Comparison of ENCODE assay signal across 1 mouse cellular context in genomic region chr17:25791320-25791842, GRCm38 (mm10).
TF ChIP-seq lines count a peak whose summit lies in the region.

No protein-coding gene starts in this region.

TF ChIP-seq in CH12.LX, 34 proteins besides CTCF, POLR2A, EP300 and RAD21 (continued from another document):
- TF ChIP-seq CHD1 (IDR thresholded peaks at IDR 0.05; ENCODE audit: low read depth, low read length) (no peak), BHLHE40 (IDR thresholded peaks at IDR 0.05; ENCODE audit: low read depth, low read length) (no peak), TCF12 (IDR thresholded peaks at IDR 0.05; ENCODE audit: low read depth, low read length) (no peak), CHD2 (IDR thresholded peaks at IDR 0.05; ENCODE audit: low read length) (no peak), ZKSCAN1 (IDR thresholded peaks at IDR 0.05; ENCODE audit: borderline replicate concordance, low read depth, low read length) (no peak), MYC (IDR thresholded peaks at IDR 0.05; ENCODE audit: low read depth, low read length) (no peak), USF2 (conservative IDR thresholded peaks at IDR 0.05; ENCODE audit: low read depth, low read length) (no peak), MAZ (IDR thresholded peaks at IDR 0.05; ENCODE audit: low read depth, low read length) (no peak), ZMIZ1 (IDR thresholded peaks at IDR 0.05; ENCODE audit: low read depth, low read length) (no peak), MAFK (IDR thresholded peaks at IDR 0.05; ENCODE audit: insufficient replicate concordance, low read length) (no peak), PAX5 (IDR thresholded peaks at IDR 0.05; ENCODE audit: low read length) (no peak), USF1 (IDR thresholded peaks at IDR 0.05; ENCODE audit: low read depth, low read length) (no peak)
